Mouse (Mus musculus) cerebellum, adult 2 months (tissue): Measurements from ENCODE around the gene Rassf6. TPM values are rescaled to one million over a fixed set of nuclear protein-coding genes. Genes with fewer than 3 reads are reported as not detected.

Experiments used
- DNase-seq, 2 experiments: peaks; one replicate each; pipeline ENCODE4 v3.0.0; 2021
- H3K27ac ChIP-seq: fragments of 200-500 bp; 2 replicates; pipeline ENCODE4 v1.5.1; 2012; ENCODE audit warnings: low read length, control low read depth, inconsistent platforms; ENCODE audit not compliant: insufficient read depth
- H3K27me3 ChIP-seq: fragments of 200-500 bp; 2 replicates; pipeline ENCODE4 v1.6.1; 2012; ENCODE audit warnings: inconsistent platforms, mild to moderate bottlenecking, low read length, moderate library complexity; ENCODE audit not compliant: control insufficient read depth, insufficient read depth
- H3K4me1 ChIP-seq: fragments of 200-500 bp; 2 replicates; pipeline ENCODE4 v1.6.1; 2011; ENCODE audit warnings: low read length; ENCODE audit not compliant: control insufficient read depth, insufficient read depth
- H3K4me3 ChIP-seq: fragments of 200-500 bp; replicated peaks from 2 replicates; pipeline ENCODE3; 2011; ENCODE audit warnings: mild to moderate bottlenecking, low read depth, low read length, control low read depth; ENCODE audit not compliant: insufficient read depth
- CTCF ChIP-seq: fragments of 200-500 bp; IDR thresholded peaks from 2 replicates; pipeline ENCODE4 v1.5.1; 2011; ENCODE audit warnings: low read depth, mild to moderate bottlenecking, control low read depth, low read length, moderate library complexity, borderline replicate concordance; ENCODE audit not compliant: insufficient read depth
- POLR2A ChIP-seq: fragments of 200-500 bp; IDR thresholded peaks from 2 replicates; pipeline ENCODE4 v1.6.1; 2011; ENCODE audit warnings: low read length, control low read depth, borderline replicate concordance; ENCODE audit not compliant: insufficient read depth
- WGBS: fragments of 180-500 bp; shearing (Covaris S2); methylation state at CpG from one replicate; pipeline ENCODE4 v1.1.7; 2018; 5-methylcytosine and 5-hydroxymethylcytosine counted together
- polyA plus RNA-seq: library from polyadenylated mRNA; depleted of rRNA; stranded (reverse); fragments of >200 nt; gene quantifications from 2 replicates; pipeline ENCODE4 v1.2.3, GENCODE M21; 2012

Gene Rassf6
- polyA plus RNA-seq, 1 experiment: 5.1 TPM

DNA sequence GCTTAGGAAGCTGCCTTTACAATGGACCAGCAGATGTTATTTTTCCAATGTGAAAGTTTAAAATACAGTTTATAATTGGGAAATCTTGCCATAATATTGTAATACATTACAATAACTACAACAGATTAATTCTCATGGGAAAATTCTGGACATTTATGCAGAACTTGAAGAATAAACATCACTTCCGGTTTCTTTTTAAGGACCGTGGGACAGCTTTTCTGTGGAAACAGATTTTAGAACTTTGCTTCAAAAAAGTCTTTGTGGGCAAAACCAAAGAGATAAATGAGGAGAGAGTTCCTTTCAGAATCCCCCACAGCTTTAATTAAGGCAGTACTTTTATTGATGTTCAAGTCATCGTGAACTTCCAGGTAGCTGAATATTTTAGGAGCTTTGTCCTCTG lies 5.1 kb upstream of the Rassf6 start:
- WGBS: 80% methylated on average over 3 of the region's 3 CpGs
- TF ChIP-seq POLR2A: no peak
- no peak for TF ChIP-seq CTCF
- Histone ChIP-seq H3K4me3 (no peak overlapping the region), H3K27ac (no peak overlapping the region), H3K4me1 (no peaks in the 10 kb centered on the region), H3K27me3 (no peaks in the 10 kb centered on the region)
- DNase-seq: no peak

GRCm38 (mm10) chr5:90641218-90641610 lies 757 bp upstream of the Rassf6 start:
- Histone ChIP-seq H3K4me1 (no peaks in the 10 kb centered on the region), H3K27me3 (no peaks in the 10 kb centered on the region), H3K27ac (no peak overlapping the region), H3K4me3 (no peak overlapping the region)
- WGBS: 76% methylated on average over 10 of the region's 10 CpGs
- no peak for DNase-seq
- TF ChIP-seq POLR2A (no peak), CTCF (no peak)

DNA sequence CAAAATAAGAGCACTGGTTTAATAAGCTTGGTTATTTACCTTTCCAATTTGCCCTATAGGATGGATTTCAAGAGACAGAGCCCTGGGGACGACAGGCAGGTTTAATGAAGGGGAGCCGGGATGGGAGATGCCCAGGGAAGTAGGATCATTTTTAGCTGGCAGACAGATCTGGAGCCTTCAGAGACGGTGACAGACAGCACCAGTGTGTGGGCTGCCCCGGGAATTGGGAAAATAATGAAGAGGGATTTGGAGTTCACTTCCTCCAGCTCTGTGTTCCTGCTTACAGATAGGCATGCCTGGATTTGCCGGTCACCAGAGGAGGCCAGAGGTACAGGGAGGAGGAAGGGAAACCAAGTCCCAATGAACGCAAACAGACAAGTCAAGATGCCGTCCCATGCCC lies 5.6 kb downstream of the Rassf6 start:
- TF ChIP-seq POLR2A (no peak), CTCF (no peak)
- Histone ChIP-seq H3K4me1 (no peaks in the 10 kb centered on the region), H3K4me3 (no peak overlapping the region), H3K27me3 (no peaks in the 10 kb centered on the region), H3K27ac (no peak overlapping the region)
- 86% methylated on average over 7 of the region's 7 CpGs for WGBS
- DNase-seq: no peak

DNA sequence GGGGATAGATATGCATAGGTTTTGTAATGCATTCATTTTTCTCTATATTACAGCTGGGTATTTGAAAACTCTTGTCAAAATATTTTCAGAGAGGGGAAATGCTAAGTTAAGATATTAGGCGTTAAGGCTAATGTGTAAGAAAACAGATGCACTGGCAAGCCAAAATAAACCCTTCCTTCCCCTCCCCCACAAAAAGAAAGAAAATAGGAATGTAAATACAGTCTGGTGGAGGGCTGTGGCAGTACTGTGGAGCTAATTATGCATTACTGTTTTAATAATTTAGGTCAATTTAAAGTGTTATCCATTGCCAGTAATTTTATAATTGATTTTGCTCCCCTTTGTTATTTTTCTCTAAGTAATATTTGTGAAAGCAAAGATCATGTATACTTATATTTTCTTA lies 11.9 kb downstream of the Rassf6 start:
- TF ChIP-seq CTCF (no peak), POLR2A (no peak)
- Histone ChIP-seq H3K4me1 (no peaks in the 10 kb centered on the region), H3K27ac (no peak overlapping the region), H3K27me3 (no peaks in the 10 kb centered on the region), H3K4me3 (no peak overlapping the region)
- 93% methylated on average over 1 of the region's 1 CpGs for WGBS
- no peak for DNase-seq

DNA sequence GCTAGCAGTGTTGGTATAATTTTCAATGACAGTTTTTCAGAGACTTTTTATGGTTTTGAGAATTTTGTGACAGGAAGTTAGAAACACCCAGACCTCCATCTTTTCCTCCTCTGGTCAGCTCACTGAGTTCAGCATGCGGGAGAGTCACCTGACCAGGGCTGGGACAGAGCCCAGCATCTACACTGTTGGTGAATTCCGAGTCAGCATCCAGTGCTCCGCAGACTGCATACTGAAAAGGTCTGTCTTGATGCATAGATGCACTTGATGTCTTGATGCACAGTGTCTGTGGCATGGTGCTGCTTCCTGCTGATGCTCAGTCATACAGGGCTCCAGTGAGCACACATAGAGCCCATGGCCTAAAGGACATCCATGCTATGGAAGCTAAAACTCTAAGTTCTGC lies 12.4 kb downstream of the Rassf6 start:
- Histone ChIP-seq H3K4me3 (no peak overlapping the region), H3K27ac (no peak overlapping the region), H3K4me1 (no peaks in the 10 kb centered on the region), H3K27me3 (no peaks in the 10 kb centered on the region)
- 51% methylated on average over 3 of the region's 3 CpGs for WGBS
- TF ChIP-seq POLR2A: no peak
- TF ChIP-seq CTCF: no peak
- DNase-seq: no peak

GRCm38 (mm10) chr5:90627423-90627822 lies 13.0 kb downstream of the Rassf6 start:
- DNase-seq: no peak
- TF ChIP-seq POLR2A (no peak), CTCF (no peak)
- Histone ChIP-seq H3K4me1 (no peaks in the 10 kb centered on the region), H3K27me3 (no peaks in the 10 kb centered on the region), H3K27ac (no peak overlapping the region), H3K4me3 (no peak overlapping the region)
- 93% methylated on average over 4 of the region's 4 CpGs for WGBS

GRCm38 (mm10) chr5:90624708-90625425 lies 15.6 kb downstream of the Rassf6 start:
- no peaks in the 10 kb centered on the region for H3K4me1 ChIP-seq
- no peak overlapping the region for H3K4me3 ChIP-seq
- WGBS: 74% methylated on average over 18 of the region's 18 CpGs
- no peaks in the 10 kb centered on the region for H3K27me3 ChIP-seq
- TF ChIP-seq POLR2A (no peak), CTCF (no peak)
- H3K27ac ChIP-seq: no peak overlapping the region
- no peak for DNase-seq

GRCm38 (mm10) chr5:90623209-90623608 lies 17.2 kb downstream of the Rassf6 start:
- no peaks in the 10 kb centered on the region for H3K4me1 ChIP-seq
- WGBS: 85% methylated on average over 2 of the region's 2 CpGs
- no peaks in the 10 kb centered on the region for H3K27me3 ChIP-seq
- H3K4me3 ChIP-seq: no peak overlapping the region
- DNase-seq: no peak
- H3K27ac ChIP-seq: no peak overlapping the region
- TF ChIP-seq POLR2A (no peak), CTCF (no peak)
